Mouse (Mus musculus): Measurements from ENCODE around the gene Gm20870. TPM values are rescaled to one million over a fixed set of nuclear protein-coding genes. Genes with fewer than 3 reads are reported as not detected.

The Gm20870 gene
- not detected in 2 replicates for polyA plus RNA-seq (2012; rRNA removed)

GRCm38 (mm10) chrY:71691743-71692142 is at the start of gene Gm20870:
Gm20870 (plus strand) TSS chrY:71692043.

Other genes with a start within 250 kb of the Gm20870 start
- gene Gm20869, start 222.6 kb upstream of the Gm20870 start, polyA plus RNA-seq (2012; rRNA removed): not detected in 2 replicates

Measured in central nervous system, embryonic 11.5 days (tissue).